Mouse (Mus musculus): Measurements from ENCODE around the gene Adra2b.

DNA sequence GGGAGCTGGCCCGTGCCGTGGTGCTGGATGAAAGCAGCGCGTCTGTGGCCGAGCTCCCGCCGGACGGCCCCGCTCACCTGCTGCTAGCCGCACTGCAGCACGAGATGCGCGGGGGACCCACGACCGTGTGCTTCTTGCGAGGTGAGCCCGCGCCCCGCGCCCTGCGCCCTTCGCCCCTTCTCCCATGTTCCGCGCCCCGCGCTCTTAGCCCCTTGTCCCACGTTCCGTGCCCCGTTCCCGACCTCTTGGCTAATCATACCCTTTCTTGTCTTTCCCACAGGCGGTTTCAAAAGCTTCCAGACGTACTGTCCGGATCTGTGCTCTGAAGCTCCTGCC, 26.5 kb upstream of the Adra2b start:
- TF ChIP-seq GATA1 (IDR thresholded peaks at IDR 0.05; ENCODE audit: low read depth, low read length) (no peak), CTCF (IDR thresholded peaks at IDR 0.05 in 2 of 3, conservative IDR thresholded peaks at IDR 0.05 in 1 of 3; ENCODE audit: control insufficient read depth in 1 of 3, insufficient read depth in 1 of 3, low read depth in 2 of 3, low read length in 3 of 3, poor library complexity in 1 of 3, severe bottlenecking in 1 of 3) (no peak), CHD2 (IDR thresholded peaks at IDR 0.05; ENCODE audit: low read length) (no peak), EP300 (IDR thresholded peaks at IDR 0.05; ENCODE audit: low read depth in 1 of 2, low read length in 2 of 2) (no peak), NRF1 (IDR thresholded peaks at IDR 0.05; ENCODE audit: insufficient read depth, low read depth, low read length, poor library complexity, severe bottlenecking) (no peak), POLR2A (IDR thresholded peaks at IDR 0.05; ENCODE audit: control insufficient read depth in 1 of 2, insufficient read depth in 1 of 2, low read depth in 1 of 2, low read length in 2 of 2, poor library complexity in 1 of 2) (no peak), MXI1 (IDR thresholded peaks at IDR 0.05; ENCODE audit: low read depth, low read length) (no peak)
